Mouse (Mus musculus) CD8-positive naive resting alpha-beta T cell, adult 57 days (primary cell): Measurements from ENCODE around the gene Olfr830. TPM values are rescaled to one million over a fixed set of nuclear protein-coding genes. Genes with fewer than 3 reads are reported as not detected.

Experiments used
- total RNA-seq: library from RNA; stranded (reverse); gene quantifications from one replicate; pipeline ENCODE4 v1.2.4, GENCODE M21; 2023

Gene Olfr830
- total RNA-seq, result not detected

DNA sequence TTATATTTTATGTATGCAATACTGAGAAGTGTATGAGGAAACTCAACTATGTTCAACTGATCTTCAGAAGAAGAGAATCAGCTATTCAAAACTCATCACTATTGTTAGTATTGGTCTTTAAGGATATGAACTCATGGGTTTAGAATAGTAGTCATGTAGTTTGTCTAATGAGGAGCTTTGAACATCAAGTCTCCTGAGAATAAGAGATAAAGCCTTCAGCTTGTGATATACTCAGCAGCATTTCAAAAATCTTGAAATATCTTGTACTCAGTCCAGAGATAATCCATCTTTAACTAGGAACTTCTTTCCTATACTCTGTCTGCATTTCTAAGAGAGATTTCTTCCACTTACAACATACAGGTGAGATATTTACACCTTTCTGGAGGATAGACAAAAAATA is at the start of gene Olfr830:
Gene Olfr830, plus strand, starts transcription at position 301 of the 400 bp plus-strand sequence.

DNA sequence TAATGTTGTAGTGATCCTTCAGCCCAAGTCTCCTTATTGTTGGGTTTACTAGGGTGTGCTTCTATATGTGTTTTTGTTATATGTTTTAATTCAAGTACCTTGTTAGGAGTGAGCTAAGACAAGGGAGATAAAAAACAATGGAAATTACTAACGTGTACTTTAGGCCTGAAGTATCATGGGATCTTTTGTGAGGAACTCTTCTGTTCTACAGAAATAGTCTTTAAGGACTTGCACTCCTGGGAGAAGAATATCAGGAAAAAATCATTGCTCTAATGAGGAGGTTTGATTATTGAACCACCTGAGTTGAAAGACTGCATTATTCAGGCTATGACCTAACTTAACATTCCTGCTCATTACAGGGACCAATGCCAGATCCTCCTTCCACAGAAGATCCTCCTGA is 19.9 kb upstream of the Olfr830 start, which contains the start of gene Olfr829:
Gene Olfr829, plus strand, starts transcription at position 301 of the 400 bp plus-strand sequence.

Other genes starting within 250 kb of the Olfr830 start
- 0.03 TPM for gene Muc16, start 200.2 kb upstream of the Olfr830 start, total RNA-seq
- gene Olfr24, start 110.7 kb upstream of the Olfr830 start, total RNA-seq, result not detected
- gene Olfr828, start 55.2 kb upstream of the Olfr830 start, total RNA-seq, result not detected
- gene Olfr829, start 19.8 kb upstream of the Olfr830 start, total RNA-seq, result not detected
- gene Olfr832, start 62.4 kb downstream of the Olfr830 start, total RNA-seq, result not detected
- gene Olfr834, start 113.3 kb downstream of the Olfr830 start, total RNA-seq, result not detected
- not detected for gene Olfr835, start 158.0 kb downstream of the Olfr830 start, total RNA-seq
- gene Olfr836, start 245.7 kb downstream of the Olfr830 start, total RNA-seq, result not detected